Mouse (Mus musculus) CD8-positive naive resting alpha-beta T cell, adult 2 months (primary cell): ENCODE results near the gene Rasal2.

Source experiments
- DNase-seq, 2 experiments: peaks; one replicate each; pipeline ENCODE4 v3.0.0; 2022; ENCODE audit warnings: low read depth in 2 of 2, low spot score in 2 of 2

Gene Rasal2

GRCm38 (mm10) chr1:157412454-157413369 lies at the start of gene Rasal2:
Gene Rasal2 (minus strand): TSS chr1:157412595.
- DNase-seq = peak; percentile 61 to 70

- no peak for DNase-seq
These were observed 48.9 kb upstream of the Rasal2 start for GRCm38 (mm10) chr1:157461276-157461675.

GRCm38 (mm10) chr1:157459904-157460303 lies 47.5 kb upstream of the Rasal2 start:
- DNase-seq = no peak

GRCm38 (mm10) chr1:157458421-157459208 lies 46.2 kb upstream of the Rasal2 start, which contains the start of gene Cryzl2:
Gene Cryzl2 (plus strand): TSS chr1:157458577.
- peak in 1 of 2 experiments; percentile 13 for DNase-seq

- DNase-seq = no peak
These were observed 45.4 kb upstream of the Rasal2 start for GRCm38 (mm10) chr1:157457789-157458188.

- no peak for DNase-seq
These were observed 42.5 kb upstream of the Rasal2 start for GRCm38 (mm10) chr1:157454876-157455275.

- no peak for DNase-seq
These were observed 40.6 kb upstream of the Rasal2 start for GRCm38 (mm10) chr1:157452759-157453549.

- DNase-seq = no peak
These were observed 39.9 kb upstream of the Rasal2 start for GRCm38 (mm10) chr1:157452284-157452683.

GRCm38 (mm10) chr1:157449981-157450636 lies 37.7 kb upstream of the Rasal2 start:
- no peak for DNase-seq

- no peak for DNase-seq
These were observed 37.1 kb upstream of the Rasal2 start for GRCm38 (mm10) chr1:157449532-157449931.

GRCm38 (mm10) chr1:157448805-157449188 lies 36.4 kb upstream of the Rasal2 start:
- no peak for DNase-seq

- DNase-seq = no peak
These were observed 35.9 kb upstream of the Rasal2 start for GRCm38 (mm10) chr1:157448164-157448804.

- DNase-seq = no peak
These were observed 34.7 kb upstream of the Rasal2 start for GRCm38 (mm10) chr1:157447142-157447541.

GRCm38 (mm10) chr1:157446325-157446724 lies 33.9 kb upstream of the Rasal2 start:
- no peak for DNase-seq

GRCm38 (mm10) chr1:157445398-157445910 lies 33.1 kb upstream of the Rasal2 start:
- no peak for DNase-seq

GRCm38 (mm10) chr1:157444632-157445300 lies 32.4 kb upstream of the Rasal2 start:
- DNase-seq = no peak

- DNase-seq = no peak
These were observed 31.5 kb upstream of the Rasal2 start for GRCm38 (mm10) chr1:157443723-157444561.

- no peak for DNase-seq
These were observed 30.8 kb upstream of the Rasal2 start for GRCm38 (mm10) chr1:157443026-157443722.
